Mouse (Mus musculus) bone marrow macrophage, adult 2 months (primary cell): Measurements from ENCODE around the gene Col13a1.

ENCODE experiments used
- CTCF ChIP-seq: IDR thresholded peaks from 2 replicates; pipeline ENCODE4 v1.5.1; 2012; ENCODE audit warnings: low read depth, mild to moderate bottlenecking, low read length, moderate library complexity
- POLR2A ChIP-seq: IDR thresholded peaks from 2 replicates; pipeline ENCODE4 v1.6.1; 2012; ENCODE audit warnings: mild to moderate bottlenecking, low read depth, low read length, borderline replicate concordance

DNA sequence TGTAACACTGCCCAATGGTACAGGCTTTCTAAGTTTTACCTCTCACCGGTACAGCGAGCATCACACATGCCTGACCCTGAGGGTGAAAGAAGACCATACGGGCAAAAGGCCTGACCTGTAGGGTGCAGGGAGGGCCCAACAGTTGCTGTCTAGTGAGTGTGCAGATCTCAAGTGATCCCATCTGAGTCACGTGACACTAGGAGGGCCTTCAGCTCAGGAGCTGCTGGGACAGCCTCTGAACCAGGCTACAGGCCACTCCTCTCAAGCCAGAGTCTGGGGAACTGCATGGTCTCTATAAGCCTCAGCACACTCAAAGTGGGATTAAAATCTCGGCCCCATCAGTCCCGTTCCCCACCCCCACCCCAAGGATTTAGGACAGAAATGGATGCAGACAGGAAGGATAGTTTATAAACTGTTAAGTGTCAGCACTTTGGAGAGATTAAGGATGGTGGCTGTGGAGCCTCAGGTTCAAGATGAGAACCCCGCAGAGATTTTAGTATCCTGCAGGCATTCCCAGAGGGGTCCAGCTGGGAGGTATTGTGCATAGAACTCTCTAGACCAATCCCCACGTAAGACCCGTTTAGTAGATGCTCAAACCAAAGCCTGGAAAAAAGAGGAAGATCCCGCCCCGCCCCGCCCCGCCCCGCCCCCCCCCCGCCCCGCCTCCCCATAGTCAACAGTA is 40.6 kb upstream of the Col13a1 start:
- TF ChIP-seq POLR2A, result no peak
- no peak for TF ChIP-seq CTCF
